Mouse (Mus musculus) megakaryocyte, embryonic 14.5 days (primary cell): Measurements from ENCODE around the gene Jak1.

ENCODE experiments used
- FLI1 ChIP-seq: IDR thresholded peaks from 2 replicates; pipeline ENCODE4 v1.6.1; 2012; ENCODE audit warnings: low read length, inconsistent platforms, mixed read lengths
- GATA1 ChIP-seq: IDR thresholded peaks from 3 replicates; pipeline ENCODE4 v1.6.1; 2012; ENCODE audit warnings: mixed read lengths, low read length, inconsistent platforms, borderline replicate concordance

DNA sequence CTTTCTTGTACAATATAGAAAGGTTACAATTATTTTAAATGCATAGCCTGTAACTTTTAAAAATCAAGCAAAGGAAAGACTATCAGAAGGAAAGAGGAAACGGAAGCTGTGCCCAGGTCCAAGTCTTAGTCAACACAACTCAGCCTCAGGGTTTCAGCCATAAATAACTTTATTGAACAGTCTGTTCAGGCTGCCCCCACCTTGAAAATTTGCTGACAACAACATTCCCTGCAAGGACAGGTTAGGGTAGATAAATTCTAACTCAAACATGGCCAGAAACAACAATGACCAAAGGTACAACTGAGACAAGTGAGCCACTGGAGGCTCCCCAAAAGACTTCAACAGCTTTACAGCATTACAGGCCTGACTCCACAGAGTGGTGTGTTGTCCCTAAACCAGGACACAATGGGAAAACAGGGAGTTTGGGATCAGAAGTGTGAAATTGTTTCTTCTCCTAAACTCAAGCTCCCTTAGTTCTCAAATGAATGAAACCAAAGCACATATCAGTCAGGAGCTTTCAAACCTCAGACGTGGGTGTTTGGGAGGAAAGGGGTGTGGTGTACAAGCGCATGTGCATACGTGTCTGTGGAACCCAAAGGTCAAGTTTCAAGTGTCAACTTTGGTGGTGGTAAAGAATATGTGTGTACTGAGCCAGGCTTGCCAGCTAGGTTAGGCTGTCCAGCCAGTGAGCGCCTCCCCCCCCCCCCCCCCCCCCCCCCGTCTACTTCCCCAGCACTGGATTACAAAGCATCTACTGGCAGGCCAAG, 14.9 kb downstream of the Jak1 start:
- TF ChIP-seq GATA1 (no peak), FLI1 (no peak)
